Mouse (Mus musculus) myocyte (in vitro differentiated cells): ENCODE measurements around the gene Prpf4. TPM values are rescaled to one million over a fixed set of nuclear protein-coding genes. Genes with fewer than 3 reads are reported as not detected.

Experiments
- H3K27me3 ChIP-seq: one replicate; pipeline ENCODE4 v1.6.1; 2011; ENCODE audit not compliant: control insufficient read depth, insufficient read depth, insufficient read length
- H3K36me3 ChIP-seq: one replicate; pipeline ENCODE4 v1.6.1; 2011; ENCODE audit not compliant: control insufficient read depth, insufficient read depth
- H3K4me2 ChIP-seq: one replicate; pipeline ENCODE4 v1.6.1; 2011; ENCODE audit warnings: low read depth, control low read depth
- H3K4me3 ChIP-seq: one replicate; pipeline ENCODE4 v1.5.1; 2011; ENCODE audit warnings: mild to moderate bottlenecking, control low read depth, moderate library complexity
- H3K79me2 ChIP-seq: one replicate; pipeline ENCODE4 v1.6.1; 2011; ENCODE audit not compliant: control insufficient read depth, insufficient read depth
- H3ac ChIP-seq: one replicate; pipeline ENCODE4 v1.6.1; 2011; ENCODE audit not compliant: control insufficient read depth, insufficient read length
- CEBPB ChIP-seq: IDR thresholded peaks from 2 replicates; pipeline ENCODE4 v1.6.1; 2011; ENCODE audit warnings: mild to moderate bottlenecking, moderate library complexity; ENCODE audit not compliant: poor library complexity, insufficient read depth, severe bottlenecking
- E2F4 ChIP-seq: IDR thresholded peaks from one replicate; pipeline ENCODE4 v1.6.1; 2011; ENCODE audit warnings: mild to moderate bottlenecking, control low read depth, moderate library complexity; ENCODE audit not compliant: insufficient read depth
- MAX ChIP-seq: IDR thresholded peaks from one replicate; pipeline ENCODE4 v1.6.1; 2011; ENCODE audit warnings: low read depth, mild to moderate bottlenecking, control low read depth
- MYOD1 ChIP-seq, 3 experiments: IDR thresholded peaks; one replicate each; pipeline ENCODE4 v1.6.1; 2011; ENCODE audit warnings: control low read depth in 2 of 3, low read depth in 2 of 3, mild to moderate bottlenecking in 2 of 3, moderate library complexity in 1 of 3; ENCODE audit not compliant: insufficient read length in 2 of 3, control insufficient read depth in 1 of 3
- MYOG ChIP-seq, 3 experiments: IDR thresholded peaks; one replicate each; pipeline ENCODE4 v1.6.1; 2011; ENCODE audit warnings: control low read depth in 2 of 3, low read depth in 2 of 3, mild to moderate bottlenecking in 2 of 3; ENCODE audit not compliant: insufficient read length in 2 of 3, control insufficient read depth in 1 of 3, insufficient read depth in 1 of 3
- POLR2A ChIP-seq: IDR thresholded peaks from one replicate; pipeline ENCODE4 v1.6.1; 2011; ENCODE audit warnings: low read depth, mild to moderate bottlenecking, control low read depth, moderate library complexity; ENCODE audit not compliant: insufficient read length
- POLR2AphosphoS2 ChIP-seq: IDR thresholded peaks from one replicate; pipeline ENCODE4 v1.6.1; 2011; ENCODE audit warnings: low read depth, control low read depth; ENCODE audit not compliant: insufficient read length
- REST ChIP-seq: IDR thresholded peaks from one replicate; pipeline ENCODE4 v1.6.1; 2011; ENCODE audit warnings: mild to moderate bottlenecking, control low read depth, moderate library complexity; ENCODE audit not compliant: insufficient read depth, insufficient read length
- SRF ChIP-seq: IDR thresholded peaks from one replicate; pipeline ENCODE4 v1.6.1; 2011; ENCODE audit warnings: low read depth; ENCODE audit not compliant: control insufficient read depth, insufficient read length
- TCF12 ChIP-seq: IDR thresholded peaks from one replicate; pipeline ENCODE4 v1.6.1; 2011; ENCODE audit warnings: mild to moderate bottlenecking, control low read depth; ENCODE audit not compliant: poor library complexity, insufficient read depth, severe bottlenecking
- TCF3 ChIP-seq: IDR thresholded peaks from one replicate; pipeline ENCODE4 v1.6.1; 2011; ENCODE audit warnings: low read depth, control low read depth; ENCODE audit not compliant: insufficient read length
- USF1 ChIP-seq: IDR thresholded peaks from one replicate; pipeline ENCODE4 v1.6.1; 2011; ENCODE audit warnings: low read depth, mild to moderate bottlenecking, control low read depth, moderate library complexity
- polyA plus RNA-seq: library from polyadenylated mRNA; unstranded; fragments of >200 nt; fragmentation: generic; extraction: Trizol; gene quantifications from one replicate; pipeline ENCODE4 v1.2.1, GENCODE M21; 2012; ENCODE audit warnings: missing spikeins

The Prpf4 gene
- polyA plus RNA-seq, 1 experiment, result 6.0 TPM

DNA sequence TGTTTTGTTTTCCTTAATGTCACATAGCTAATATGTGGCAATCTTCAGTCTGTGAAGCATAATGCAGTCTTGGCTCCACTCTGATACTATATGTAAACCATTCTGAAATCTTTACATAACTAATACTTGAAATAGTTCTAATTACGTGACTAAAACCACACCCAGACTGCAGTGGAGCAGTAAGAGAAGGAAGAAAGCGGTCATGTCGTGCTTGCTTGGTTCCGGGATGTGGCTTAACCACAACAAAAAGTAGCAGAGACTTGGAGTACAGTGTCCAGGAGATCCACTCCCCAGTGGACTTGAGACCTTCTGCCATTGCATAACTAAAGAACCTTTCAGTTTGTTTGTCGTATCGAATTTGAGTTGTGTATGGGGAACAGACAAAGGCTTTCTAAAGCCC, 41.0 kb upstream of the Prpf4 start:
- peaks cover 9% of the 10 kb centered on the region for H3K36me3 ChIP-seq
- peaks cover 64% of the 10 kb centered on the region for H3K79me2 ChIP-seq
- no peak for TF ChIP-seq CEBPB
- TF ChIP-seq TCF3, result no peak
- TF ChIP-seq SRF, result no peak
- TF ChIP-seq USF1, result no peak
- TF ChIP-seq POLR2AphosphoS2, result no peak
- TF ChIP-seq MYOD1 (IDR thresholded peaks at IDR 0.05; ENCODE audit: control insufficient read depth in 1 of 3, insufficient read length in 2 of 3, low read depth in 2 of 3), result no peak
- TF ChIP-seq REST, result no peak

DNA sequence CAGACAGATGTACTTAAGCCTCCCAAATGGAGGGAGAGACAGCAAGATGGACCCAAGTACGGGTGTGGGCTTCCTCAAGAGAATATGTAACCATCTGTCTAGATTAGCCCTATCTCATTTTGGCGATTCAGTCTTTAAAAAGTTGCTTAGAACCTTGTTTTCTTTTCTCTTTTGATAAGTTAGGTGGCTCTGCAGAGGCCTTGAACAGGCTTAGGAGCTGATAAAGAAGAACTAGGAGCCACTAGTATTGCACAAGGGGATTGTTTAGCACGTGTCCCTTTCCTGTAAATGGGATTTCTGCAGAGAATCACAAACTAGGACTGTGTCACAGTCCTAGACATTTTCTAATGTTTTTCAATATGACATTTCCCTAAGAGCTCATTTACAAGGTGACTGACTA, 39.5 kb upstream of the Prpf4 start:
- Histone ChIP-seq H3K27me3 (no peaks in the 10 kb centered on the region), H3ac (no peak overlapping the region), H3K79me2 (peaks cover 60% of the 10 kb centered on the region), H3K36me3 (peaks cover 9% of the 10 kb centered on the region), H3K4me2 (no peak overlapping the region), H3K4me3 (no peak overlapping the region)
- TF ChIP-seq CEBPB (no peak), USF1 (no peak), E2F4 (no peak), REST (no peak), POLR2A (no peak), MAX (no peak), TCF12 (no peak), MYOG (IDR thresholded peaks at IDR 0.05; ENCODE audit: control insufficient read depth in 1 of 3, insufficient read depth in 1 of 3, insufficient read length in 2 of 3, low read depth in 2 of 3) (no peak), POLR2AphosphoS2 (no peak)

More for the DNA sequence above, 41.0 kb upstream of the Prpf4 start:
- Histone ChIP-seq H3ac (no peak overlapping the region), H3K4me2 (no peak overlapping the region), H3K27me3 (no peaks in the 10 kb centered on the region), H3K4me3 (no peak overlapping the region)

DNA sequence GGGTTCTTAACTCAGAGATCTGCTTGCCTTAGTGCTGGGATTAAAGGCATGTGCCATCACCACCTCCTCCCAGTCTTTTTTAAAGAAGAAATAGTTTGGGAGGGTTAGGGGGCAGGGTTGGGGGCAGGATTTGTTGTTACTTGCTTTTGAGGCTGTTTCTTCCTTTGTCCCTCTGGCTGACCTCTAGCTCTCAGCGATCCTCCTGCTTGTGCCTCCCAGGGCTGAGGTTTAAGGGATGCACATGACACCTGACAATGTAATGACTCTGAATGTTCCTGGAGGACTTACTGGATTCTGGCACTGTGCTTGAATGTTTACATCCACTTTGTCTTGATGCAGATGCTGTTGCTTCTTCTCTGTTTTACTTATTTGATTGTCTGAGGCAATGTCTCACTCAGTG, 36.2 kb upstream of the Prpf4 start:
- TF ChIP-seq REST (no peak), POLR2AphosphoS2 (no peak), MAX (no peak), SRF (no peak), MYOD1 (IDR thresholded peaks at IDR 0.05; ENCODE audit: control insufficient read depth in 1 of 3, insufficient read length in 2 of 3, low read depth in 2 of 3) (no peak), TCF12 (no peak), TCF3 (no peak), E2F4 (no peak), POLR2A (no peak), MYOG (IDR thresholded peaks at IDR 0.05; ENCODE audit: control insufficient read depth in 1 of 3, insufficient read depth in 1 of 3, insufficient read length in 2 of 3, low read depth in 2 of 3) (no peak), USF1 (no peak), CEBPB (no peak)
- Histone ChIP-seq H3K27me3 (no peaks in the 10 kb centered on the region), H3K4me3 (no peak overlapping the region), H3ac (no peak overlapping the region), H3K79me2 (peaks cover 46% of the 10 kb centered on the region), H3K36me3 (peaks cover 9% of the 10 kb centered on the region), H3K4me2 (no peak overlapping the region)

GRCm38 (mm10) chr4:62372818-62373520, 35.6 kb upstream of the Prpf4 start:
- Histone ChIP-seq H3K79me2 (peaks cover 40% of the 10 kb centered on the region), H3ac (no peak overlapping the region), H3K27me3 (no peaks in the 10 kb centered on the region), H3K4me3 (no peak overlapping the region), H3K36me3 (peaks cover 9% of the 10 kb centered on the region), H3K4me2 (no peak overlapping the region)
- TF ChIP-seq POLR2AphosphoS2 (no peak), USF1 (no peak), SRF (no peak), MAX (no peak), TCF3 (no peak), MYOG (IDR thresholded peaks at IDR 0.05; ENCODE audit: control insufficient read depth in 1 of 3, insufficient read depth in 1 of 3, insufficient read length in 2 of 3, low read depth in 2 of 3) (no peak), TCF12 (no peak)

DNA sequence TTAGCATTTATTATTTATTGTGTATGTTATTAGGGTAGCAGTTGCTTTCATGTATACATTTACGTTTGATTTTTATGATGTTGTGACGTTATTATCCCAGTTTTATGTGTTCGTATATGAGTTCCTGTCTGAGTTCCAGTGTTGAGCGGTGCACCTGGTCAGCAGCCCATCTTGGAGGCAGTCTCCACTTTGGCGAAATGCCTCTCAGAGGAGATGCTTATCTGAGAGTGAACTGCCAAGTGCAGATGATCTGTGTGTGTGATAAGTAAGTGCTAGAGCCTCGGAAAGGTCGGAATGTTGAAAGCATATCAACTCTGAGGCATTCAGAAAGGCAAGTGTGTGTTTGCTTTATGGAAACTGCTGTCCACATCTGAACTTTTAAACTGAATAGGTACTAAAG, 34.9 kb upstream of the Prpf4 start:
- TF ChIP-seq REST, result no peak
- TF ChIP-seq MYOG (IDR thresholded peaks at IDR 0.05; ENCODE audit: control insufficient read depth in 1 of 3, insufficient read depth in 1 of 3, insufficient read length in 2 of 3, low read depth in 2 of 3), result no peak
- TF ChIP-seq MYOD1 (IDR thresholded peaks at IDR 0.05; ENCODE audit: control insufficient read depth in 1 of 3, insufficient read length in 2 of 3, low read depth in 2 of 3), result no peak
- TF ChIP-seq POLR2AphosphoS2, result no peak
- TF ChIP-seq CEBPB, result no peak
- no peak for TF ChIP-seq E2F4
- TF ChIP-seq TCF3, result no peak
- TF ChIP-seq MAX, result no peak
- TF ChIP-seq USF1, result no peak
- no peak for TF ChIP-seq POLR2A
- TF ChIP-seq TCF12, result no peak
- no peak for TF ChIP-seq SRF
- Histone ChIP-seq H3K27me3 (no peaks in the 10 kb centered on the region), H3K4me3 (no peak overlapping the region), H3K4me2 (no peak overlapping the region), H3K79me2 (peaks cover 38% of the 10 kb centered on the region), H3ac (no peak overlapping the region), H3K36me3 (peaks cover 9% of the 10 kb centered on the region)
